Mouse (Mus musculus) kidney, adult 2 months (tissue): ENCODE measurements around the gene Lhfpl2.
"Not testable (repeated sequence)": the region's sequence is repeated elsewhere in the genome, so short reads cannot be mapped to it uniquely, and the experiment has no call there.

Experiments used
- CTCF ChIP-seq: fragments of 200-500 bp; conservative IDR thresholded peaks from 2 replicates; pipeline ENCODE4 v1.5.1; 2011; ENCODE audit warnings: low read depth, mild to moderate bottlenecking, control low read depth, low read length, moderate library complexity, mixed read lengths; ENCODE audit not compliant: insufficient read depth, insufficient read length
- POLR2A ChIP-seq: fragments of 200-500 bp; IDR thresholded peaks from one replicate; pipeline ENCODE4 v1.6.1; 2011; ENCODE audit warnings: low read depth, low read length, control low read depth

- TF ChIP-seq POLR2A, CTCF: not testable (repeated sequence)
Observed at GRCm38 (mm10) chr13:94024575-94024974, 33.0 kb upstream of the Lhfpl2 start.
